Mouse (Mus musculus) ES-Bruce4 (cell line): ENCODE data around the gene Mul1. TPM values are rescaled to one million over a fixed set of nuclear protein-coding genes. Genes with fewer than 3 reads are reported as not detected.

Experiments used
- H3K27ac ChIP-seq: 2 replicates; pipeline ENCODE4 v1.5.1; 2012; ENCODE audit warnings: low read length, inconsistent platforms; ENCODE audit not compliant: insufficient read depth
- H3K27me3 ChIP-seq: 2 replicates; pipeline ENCODE4 v1.6.1; 2012; ENCODE audit warnings: mild to moderate bottlenecking, low read length, inconsistent platforms; ENCODE audit not compliant: control insufficient read depth, poor library complexity, insufficient read depth, severe bottlenecking
- H3K36me3 ChIP-seq: 2 replicates; pipeline ENCODE4 v1.6.1; 2012; ENCODE audit warnings: inconsistent platforms, mild to moderate bottlenecking, low read length, moderate library complexity; ENCODE audit not compliant: control insufficient read depth, poor library complexity, insufficient read depth, severe bottlenecking
- H3K4me1 ChIP-seq: one replicate; pipeline ENCODE4 v1.8.1; 2011; ENCODE audit warnings: low read length; ENCODE audit not compliant: control insufficient read depth, insufficient read depth
- H3K4me3 ChIP-seq: 2 replicates; pipeline ENCODE4 v1.5.1; 2011; ENCODE audit warnings: low read depth, mild to moderate bottlenecking, low read length
- H3K9ac ChIP-seq: 2 replicates; pipeline ENCODE4 v1.6.1; 2012; ENCODE audit warnings: low read depth, mild to moderate bottlenecking, inconsistent platforms; ENCODE audit not compliant: poor library complexity, severe bottlenecking
- H3K9me3 ChIP-seq: replicated peaks from 2 replicates; pipeline ENCODE4 v1.6.1; 2012; ENCODE audit warnings: mild to moderate bottlenecking, low read length, inconsistent platforms; ENCODE audit not compliant: control insufficient read depth, poor library complexity, insufficient read depth, severe bottlenecking
- CTCF ChIP-seq: IDR thresholded peaks from one replicate; pipeline ENCODE4 v1.8.1; 2011; ENCODE audit warnings: low read depth, low read length
- EP300 ChIP-seq: IDR thresholded peaks from 2 replicates; pipeline ENCODE4 v1.6.1; 2011; ENCODE audit warnings: low read depth, low read length; ENCODE audit not compliant: insufficient read depth
- POLR2A ChIP-seq: IDR thresholded peaks from one replicate; pipeline ENCODE4 v1.8.1; 2011; ENCODE audit warnings: low read length; ENCODE audit not compliant: insufficient read depth
- polyA plus RNA-seq: library from polyadenylated mRNA; stranded (reverse); fragments of >200 nt; gene quantifications from 2 replicates; pipeline ENCODE4 v1.2.4, GENCODE M21; 2011; ENCODE audit warnings: low read depth; ENCODE audit not compliant: missing spikeins, insufficient read depth, insufficient read length

Mul1 gene
- polyA plus RNA-seq, 1 experiment = 17.2 TPM

GRCm38 (mm10) chr4:138467451-138467850 is 33.0 kb downstream of the Mul1 start:
- no peak overlapping the region for H3K9ac ChIP-seq
- H3K4me1 ChIP-seq = peaks cover 6% of the 10 kb centered on the region
- no peaks in the 10 kb centered on the region for H3K27me3 ChIP-seq

GRCm38 (mm10) chr4:138469080-138469479 is 34.6 kb downstream of the Mul1 start:
- Histone ChIP-seq H3K36me3 (no peaks in the 10 kb centered on the region), H3K4me3 (no peak overlapping the region), H3K9me3 (no peaks in the 10 kb centered on the region), H3K4me1 (no peaks in the 10 kb centered on the region), H3K27ac (no peak overlapping the region), H3K27me3 (no peaks in the 10 kb centered on the region), H3K9ac (no peak overlapping the region)
- TF ChIP-seq EP300 (no peak), CTCF (no peak), POLR2A (no peak)

More at GRCm38 (mm10) chr4:138467451-138467850, 33.0 kb downstream of the Mul1 start:
- TF ChIP-seq POLR2A = no peak
- no peak for TF ChIP-seq CTCF
- no peak for TF ChIP-seq EP300
- Histone ChIP-seq H3K27ac (no peak overlapping the region), H3K4me3 (no peak overlapping the region), H3K36me3 (no peaks in the 10 kb centered on the region), H3K9me3 (no peaks in the 10 kb centered on the region)

- Histone ChIP-seq H3K9me3 (no peaks in the 10 kb centered on the region), H3K9ac (no peak overlapping the region), H3K36me3 (no peaks in the 10 kb centered on the region), H3K4me3 (no peak overlapping the region), H3K4me1 (peaks cover 3% of the 10 kb centered on the region), H3K27me3 (no peaks in the 10 kb centered on the region), H3K27ac (no peak overlapping the region)
- TF ChIP-seq EP300 (no peak), POLR2A (no peak), CTCF (no peak)
These were observed 36.8 kb downstream of the Mul1 start for GRCm38 (mm10) chr4:138471241-138471640.

- no peaks in the 10 kb centered on the region for H3K9me3 ChIP-seq
- H3K27me3 ChIP-seq = no peaks in the 10 kb centered on the region
- no peaks in the 10 kb centered on the region for H3K36me3 ChIP-seq
- H3K27ac ChIP-seq = no peak overlapping the region
- no peak for TF ChIP-seq EP300
- TF ChIP-seq CTCF = no peak
- no peak for TF ChIP-seq POLR2A
- H3K4me3 ChIP-seq = no peak overlapping the region
- no peak overlapping the region for H3K9ac ChIP-seq
- H3K4me1 ChIP-seq = peaks cover 3% of the 10 kb centered on the region
These were observed 45.1 kb downstream of the Mul1 start for GRCm38 (mm10) chr4:138479595-138479994.

- no peaks in the 10 kb centered on the region for H3K36me3 ChIP-seq
- TF ChIP-seq CTCF (no peak), EP300 (no peak), POLR2A (no peak)
- no peak overlapping the region for H3K4me3 ChIP-seq
- no peak overlapping the region for H3K27ac ChIP-seq
- peaks cover 1% of the 10 kb centered on the region for H3K4me1 ChIP-seq
- no peak overlapping the region for H3K9ac ChIP-seq
- no peaks in the 10 kb centered on the region for H3K9me3 ChIP-seq
- H3K27me3 ChIP-seq = no peaks in the 10 kb centered on the region
These were observed 46.5 kb downstream of the Mul1 start for GRCm38 (mm10) chr4:138480962-138481361.

- no peak overlapping the region for H3K27ac ChIP-seq
- TF ChIP-seq CTCF (no peak), EP300 (no peak)
- no peaks in the 10 kb centered on the region for H3K27me3 ChIP-seq
These were observed 48.2 kb downstream of the Mul1 start for GRCm38 (mm10) chr4:138482721-138483120.

More at GRCm38 (mm10) chr4:138482721-138483120, 48.2 kb downstream of the Mul1 start:
- Histone ChIP-seq H3K9ac (no peak overlapping the region), H3K9me3 (no peaks in the 10 kb centered on the region), H3K4me3 (no peak overlapping the region), H3K36me3 (no peaks in the 10 kb centered on the region), H3K4me1 (no peaks in the 10 kb centered on the region)
